Mouse (Mus musculus) adrenal gland, adult 18-20 months (tissue): ENCODE measurements at regions not wholly inside any gene's neighbourhood (a gene's known extent, or its start where the extent isn't known, plus 50 kb on each side); places are given as distances from the start of the nearest gene placed in this dataset.

Experiments
- DNase-seq, 2 experiments: peaks; one replicate each; pipeline ENCODE4 v3.0.0; 2021 to 2022; ENCODE audit warnings: low spot score in 2 of 2

DNA sequence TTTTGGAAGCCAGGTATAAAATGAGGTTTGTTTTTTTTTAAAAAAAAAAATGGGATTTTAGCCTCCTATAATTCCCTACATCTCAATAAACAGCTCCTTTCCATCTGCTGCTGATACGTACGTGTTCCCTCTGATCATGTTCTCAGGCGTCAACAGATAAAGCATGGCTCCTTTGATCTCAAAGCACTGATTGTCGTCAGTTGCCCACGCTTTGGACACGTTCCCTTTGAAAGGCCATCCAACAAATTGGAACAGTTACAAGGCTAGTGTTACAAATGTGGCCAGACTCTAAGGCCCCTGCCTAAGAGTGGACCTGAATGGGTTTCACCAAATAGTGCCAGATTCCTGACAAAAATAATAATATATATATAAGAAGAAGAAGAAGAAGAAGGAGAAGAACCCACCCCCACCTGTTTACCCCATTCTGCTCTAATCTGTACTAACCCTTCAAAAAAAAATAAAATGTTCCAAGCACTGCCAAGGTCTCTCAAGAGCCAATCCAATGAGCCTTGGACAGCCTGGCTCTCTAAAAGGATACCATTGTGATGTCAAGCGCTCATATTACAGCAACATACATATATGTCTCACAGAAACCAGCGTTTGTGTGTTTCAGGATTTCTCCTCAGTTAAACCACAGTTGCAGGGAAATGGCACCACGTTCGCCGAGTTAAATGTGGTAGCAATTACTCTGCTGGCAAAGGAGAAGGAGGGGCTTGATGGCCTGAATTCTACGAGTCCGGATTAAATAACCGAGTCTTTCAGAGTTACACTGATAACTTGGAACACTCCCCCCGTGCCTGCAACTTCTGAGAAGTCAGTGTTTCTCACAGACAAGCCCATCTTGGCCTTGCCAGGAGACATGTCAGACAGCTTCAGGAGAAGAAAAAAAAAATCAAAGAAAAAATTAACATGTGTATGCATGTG is 460.2 kb downstream of the Ate1 start:
- DNase-seq: no peak

DNA sequence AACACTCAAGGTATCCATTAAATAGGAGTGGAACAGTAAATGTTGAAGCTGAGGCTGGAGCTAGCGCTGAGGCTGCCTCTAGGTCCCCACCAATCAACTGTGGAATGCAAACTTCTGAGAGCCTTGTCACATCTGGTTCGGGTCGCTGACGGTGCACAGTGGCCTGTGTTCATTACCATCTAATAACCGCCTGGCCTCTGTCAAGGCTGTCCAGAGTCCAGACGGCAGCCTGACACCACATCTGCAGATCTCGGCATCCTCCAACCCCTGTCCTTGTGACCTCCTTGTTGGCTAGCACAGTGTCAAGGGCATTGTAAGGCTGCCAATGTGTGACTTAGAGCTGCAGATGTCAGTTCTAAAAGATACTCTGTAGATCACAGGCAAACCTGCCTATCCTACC is 455.7 kb downstream of the Ate1 start:
- DNase-seq: no peak

DNA sequence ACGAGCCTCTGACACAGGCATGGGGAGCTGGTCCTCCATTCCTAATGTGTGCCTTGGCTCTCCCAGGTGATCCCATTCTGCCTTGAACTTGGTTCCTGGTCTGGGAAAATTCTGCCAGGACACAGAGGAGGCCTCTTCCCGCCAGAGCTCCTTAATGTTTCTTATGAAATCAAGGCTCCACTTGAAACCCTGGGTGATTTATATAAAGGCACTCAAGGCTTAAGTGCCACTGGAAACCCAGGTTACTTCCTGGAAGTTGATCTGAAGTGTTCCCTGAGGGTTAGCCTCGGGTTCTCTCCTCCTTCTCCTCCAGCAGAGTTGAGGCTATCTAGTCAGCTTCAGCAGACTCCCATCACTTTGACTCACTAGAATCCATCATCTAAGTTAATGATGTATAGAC is 451.9 kb downstream of the Ate1 start:
- no peak for DNase-seq

DNA sequence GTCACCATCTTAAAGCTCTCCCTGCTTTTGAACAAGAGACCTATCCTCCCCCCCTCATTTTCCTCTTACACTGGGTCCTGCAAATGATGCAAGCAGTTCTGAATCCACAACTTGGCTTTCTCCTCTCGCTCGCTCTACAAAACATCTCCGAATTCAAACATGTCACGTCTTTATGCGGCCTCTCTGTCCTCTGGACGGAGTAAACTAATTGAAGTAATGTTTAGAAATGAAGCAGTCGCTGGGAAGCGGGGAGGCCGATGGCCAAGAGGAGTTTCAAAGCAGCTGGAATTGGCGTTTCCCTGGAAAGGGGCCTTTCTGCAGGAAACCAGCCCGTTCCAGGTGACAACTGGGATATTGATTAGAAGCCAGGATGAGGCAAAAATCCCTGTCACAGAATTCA is 446.8 kb downstream of the Ate1 start:
- DNase-seq: no peak

DNA sequence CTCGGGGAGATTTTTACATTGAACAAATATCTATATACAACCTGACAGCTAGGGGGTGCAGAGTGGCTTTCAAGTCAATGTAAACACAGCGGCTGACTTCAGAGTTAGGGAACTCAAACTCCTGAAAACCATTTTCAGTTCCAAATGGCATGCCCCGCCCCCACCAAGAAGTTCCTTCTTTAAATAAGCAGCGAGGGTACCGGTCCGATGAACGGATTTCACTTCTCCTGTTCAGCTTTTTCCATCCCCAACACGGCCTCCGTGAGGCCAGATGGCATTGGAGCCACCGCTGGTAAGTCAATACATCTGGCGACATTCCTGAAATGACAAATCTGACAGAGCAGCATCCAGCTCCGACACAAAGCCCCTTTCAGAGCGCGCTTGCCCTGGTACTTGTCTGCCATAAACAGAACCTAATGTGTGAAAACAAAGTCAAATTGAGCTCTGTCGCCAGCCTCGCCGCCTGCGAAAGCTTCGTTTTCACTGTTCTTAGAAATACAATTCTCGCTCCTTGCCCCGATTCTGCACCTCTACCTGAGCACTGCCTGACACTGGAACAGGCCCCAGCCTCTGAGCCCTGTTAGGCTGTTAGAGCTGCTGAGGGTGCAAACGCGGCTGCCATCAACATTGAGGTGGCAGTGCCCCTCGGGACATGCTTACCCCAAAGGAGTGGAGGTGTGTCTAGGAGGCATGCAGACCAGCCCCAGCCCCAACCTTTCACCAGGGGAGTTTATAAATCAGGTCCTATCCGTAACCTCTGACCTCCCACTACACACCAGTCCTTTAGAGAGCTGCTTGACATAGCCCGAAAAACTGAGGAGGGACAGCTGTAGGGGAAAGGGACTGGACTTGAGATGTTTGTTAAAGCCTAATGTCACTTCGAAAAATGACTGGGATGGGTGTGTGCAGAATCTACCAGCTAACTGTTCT is 446.0 kb downstream of the Ate1 start:
- no peak for DNase-seq

DNA sequence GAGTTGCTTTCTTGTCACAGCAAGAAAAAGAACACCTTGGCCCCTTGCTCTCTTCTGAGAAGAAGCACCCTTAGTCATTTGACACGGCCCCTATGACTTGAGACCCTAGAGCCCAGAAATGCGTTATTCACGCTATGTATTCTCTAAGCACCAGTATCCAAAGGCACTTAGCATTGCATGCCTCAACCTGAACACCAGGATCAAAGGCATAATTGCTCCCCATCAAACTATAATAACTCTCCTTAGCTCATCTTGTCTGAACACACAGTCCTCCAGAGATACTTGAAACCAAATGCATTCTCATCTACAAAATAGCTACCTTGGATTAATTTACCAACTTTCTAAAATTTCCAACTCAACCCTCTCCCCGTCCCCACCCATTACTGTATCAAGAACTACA is 437.5 kb downstream of the Ate1 start:
- no peak for DNase-seq

DNA sequence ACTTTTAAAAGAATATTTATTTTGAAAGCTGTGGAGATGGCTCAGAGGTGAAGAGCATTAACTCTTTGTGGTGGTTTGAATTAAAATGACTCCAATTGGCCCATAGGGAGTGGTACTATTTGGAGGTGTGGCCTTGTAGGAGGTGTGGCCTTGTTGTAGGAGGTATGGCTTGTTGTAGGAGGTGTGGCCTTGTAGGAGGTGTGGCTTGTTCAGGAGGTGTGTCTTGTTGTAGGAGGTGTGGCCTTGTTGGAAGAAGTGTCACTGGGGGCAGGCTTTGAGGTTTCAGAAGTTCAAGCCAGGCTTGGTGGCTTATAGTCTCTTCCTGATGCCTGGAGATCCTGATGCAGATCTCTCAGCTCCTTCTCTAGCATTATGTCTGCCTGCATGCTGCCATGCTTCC is 434.5 kb downstream of the Ate1 start:
- no peak for DNase-seq

DNA sequence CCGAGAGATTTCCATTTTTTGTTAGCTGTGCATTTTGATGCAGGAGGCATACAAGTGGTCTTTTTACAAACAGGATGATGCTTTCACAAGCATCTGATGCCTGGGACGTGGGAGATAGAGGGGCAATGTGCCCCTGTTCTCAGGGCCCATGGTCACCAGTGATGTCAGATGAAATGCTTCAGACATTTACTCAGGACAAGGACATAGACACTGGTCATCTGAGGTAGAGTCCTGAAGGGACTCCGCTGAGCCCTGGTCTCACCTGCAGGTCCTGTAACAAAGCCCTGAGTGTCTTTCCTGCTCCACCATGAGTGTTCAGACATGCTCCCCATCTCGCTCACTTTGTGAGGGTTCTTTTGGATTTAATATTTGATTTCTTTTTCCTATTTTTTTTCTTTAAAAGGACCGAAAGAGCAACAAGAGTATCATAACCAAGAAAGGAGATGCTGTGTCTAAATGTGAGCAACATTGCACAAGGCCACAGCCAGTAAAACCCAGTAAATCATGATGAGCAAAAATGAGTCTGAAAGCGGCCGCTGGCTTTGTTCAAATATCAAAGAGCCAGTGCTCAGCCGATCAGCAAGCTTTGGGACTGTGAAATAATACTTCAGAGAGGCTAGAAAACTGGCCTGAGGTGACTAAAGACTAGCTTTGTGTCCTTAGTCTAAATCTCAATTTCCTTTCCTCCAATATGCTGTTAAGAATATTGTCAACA is 430.1 kb downstream of the Ate1 start:
- peak in 1 of 2 experiments; percentile 33 for DNase-seq

DNA sequence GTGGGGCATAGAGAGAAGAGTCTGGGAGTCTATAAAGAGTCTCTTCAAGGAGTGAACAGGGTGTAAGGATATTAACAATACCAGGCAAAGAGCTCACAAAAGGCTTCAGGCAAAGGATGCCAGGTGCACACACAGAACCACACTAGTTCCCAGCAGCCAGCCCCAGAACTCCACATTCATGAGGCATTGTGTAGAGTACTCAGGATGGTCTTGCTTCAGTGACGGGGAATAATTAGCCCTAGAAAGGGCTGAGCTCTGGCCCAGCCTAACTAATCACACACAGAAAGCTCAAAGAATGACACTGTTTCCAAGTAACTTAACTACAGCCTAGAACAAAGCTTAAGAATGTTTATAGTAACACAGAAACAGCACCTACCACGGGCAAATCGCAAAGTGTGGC is 428.2 kb downstream of the Ate1 start:
- DNase-seq: no peak

DNA sequence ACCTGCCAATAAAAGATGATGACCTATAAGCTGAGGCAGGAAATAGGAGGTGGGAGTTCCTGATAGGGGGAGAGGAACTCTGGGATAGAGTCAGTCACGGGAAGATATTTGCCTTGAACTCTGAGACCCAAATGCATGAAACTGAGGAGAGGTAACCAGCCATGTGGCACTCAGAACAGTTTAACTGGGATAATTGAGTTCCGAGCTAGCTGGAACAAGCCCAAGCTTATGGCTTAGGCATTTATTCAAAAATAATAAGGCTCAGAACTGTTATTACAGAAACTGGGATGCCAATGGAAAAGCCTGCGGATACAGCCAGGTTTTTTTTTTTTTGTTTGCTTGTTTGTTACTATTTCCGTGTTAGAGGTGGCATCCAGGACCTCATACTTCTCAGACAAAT is 425.0 kb downstream of the Ate1 start:
- no peak for DNase-seq

DNA sequence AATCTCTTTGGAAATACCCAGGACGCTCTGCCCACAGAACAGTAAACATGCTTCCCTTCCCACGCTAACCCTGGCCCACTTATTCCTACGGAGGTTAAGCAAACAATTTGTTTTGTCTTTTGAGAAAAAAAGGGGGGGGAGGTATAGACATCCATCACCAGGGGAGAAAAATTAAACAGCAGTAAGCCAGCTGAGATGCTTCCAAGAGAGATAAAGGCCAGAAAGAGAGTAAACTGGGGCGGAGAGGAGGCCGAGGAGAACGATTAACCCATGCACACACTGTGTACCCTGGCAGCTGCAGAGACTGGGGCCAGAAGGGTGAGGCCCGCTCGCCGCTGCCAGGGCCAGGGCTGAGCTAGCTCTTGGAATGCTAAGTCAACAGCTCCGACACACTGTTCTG is 421.6 kb downstream of the Ate1 start:
- no peak for DNase-seq

DNA sequence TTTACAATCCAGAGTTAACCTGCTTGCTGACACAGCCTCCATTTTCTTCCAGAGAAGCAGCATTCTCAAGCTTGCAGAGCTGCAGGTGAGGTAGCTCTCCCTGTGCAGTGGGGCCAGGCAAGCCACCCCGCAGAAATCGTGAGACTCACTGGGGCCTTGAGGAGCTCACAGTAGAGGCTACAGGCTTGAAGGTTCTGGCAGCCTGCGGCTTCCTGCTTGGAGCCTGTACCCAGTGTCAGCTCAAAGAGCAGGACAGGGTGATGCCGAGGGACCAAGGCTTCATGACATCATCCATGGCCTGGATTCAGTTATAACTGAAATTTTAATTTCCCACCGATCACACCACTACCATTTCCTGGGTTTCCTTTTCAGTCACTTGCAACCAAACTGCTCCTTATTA is 417.5 kb downstream of the Ate1 start:
- DNase-seq: peak in 1 of 2 experiments; percentile 28

DNA sequence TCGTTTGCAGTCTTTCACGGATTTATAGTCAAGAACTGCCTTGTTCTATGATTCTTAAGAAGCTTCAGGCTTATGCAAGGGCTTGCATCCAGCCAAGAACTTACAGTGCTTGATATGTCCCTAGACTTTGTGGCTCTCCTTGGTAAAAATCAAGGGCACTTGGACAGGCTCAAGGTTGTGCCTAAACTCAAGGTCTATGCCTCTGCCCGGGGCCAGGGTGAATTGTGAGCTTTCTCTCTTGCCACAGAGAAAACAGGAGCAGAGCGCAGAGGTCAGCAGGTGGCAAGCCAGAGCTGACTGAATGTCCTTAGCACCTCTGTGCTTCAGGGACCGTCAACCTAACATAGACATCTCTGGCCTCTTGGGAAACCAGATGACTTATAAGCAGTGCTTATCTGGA is 413.2 kb downstream of the Ate1 start:
- peak in 1 of 2 experiments; percentile 51 for DNase-seq

DNA sequence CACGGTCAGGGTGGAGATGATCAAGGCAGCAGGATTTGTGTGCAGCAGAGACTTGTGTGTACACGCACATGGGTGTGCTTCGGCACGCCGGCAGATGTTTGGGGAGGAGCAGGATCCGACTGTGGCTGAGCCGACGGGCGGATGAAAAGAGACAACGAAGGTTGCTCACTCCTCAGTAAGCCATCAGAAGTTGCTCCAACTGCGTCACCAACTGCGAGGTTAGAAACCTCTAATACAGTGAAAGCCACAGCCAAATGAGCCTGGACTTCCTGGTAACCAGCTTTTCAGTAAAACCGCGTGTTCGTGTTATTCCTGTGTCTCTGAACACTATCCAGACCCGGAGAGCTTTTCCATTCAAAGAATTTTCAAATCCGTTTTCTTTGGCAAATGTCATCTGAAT is 411.8 kb downstream of the Ate1 start:
- no peak for DNase-seq
